Mouse (Mus musculus): ENCODE measurements around the gene Apba3.

DNA sequence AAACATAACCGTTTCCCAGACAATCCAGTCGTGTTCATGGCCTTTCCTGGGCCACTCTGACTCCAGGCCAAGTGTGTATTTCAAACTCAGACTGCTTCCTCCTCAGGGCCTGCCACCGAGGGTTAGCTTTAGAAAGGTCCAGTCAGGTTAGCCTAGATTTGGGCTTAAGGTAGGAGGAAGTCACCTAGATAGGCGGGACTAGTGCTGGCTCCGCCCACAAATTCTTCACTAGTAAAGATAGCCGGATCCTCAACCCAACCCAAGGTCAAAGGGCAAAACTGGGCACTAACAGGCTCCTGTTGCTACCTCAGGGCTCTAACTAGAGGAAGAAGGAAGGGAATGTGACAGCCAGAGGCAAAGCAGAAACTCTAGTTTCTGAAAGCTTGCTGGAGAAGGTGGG is 19.8 kb downstream of the Apba3 start:
- TF ChIP-seq CTCF (IDR thresholded peaks at IDR 0.05; ENCODE audit: control insufficient read depth, insufficient read depth, low read length), result no peak
- TF ChIP-seq POLR2A (IDR thresholded peaks at IDR 0.05; ENCODE audit: borderline replicate concordance, control insufficient read depth, low read depth, low read length), result no peak
